Mouse (Mus musculus): Measurements from ENCODE around the gene Gpank1. TPM values are rescaled to one million over a fixed set of nuclear protein-coding genes. Genes with fewer than 3 reads are reported as not detected.

The Gpank1 gene
- polyA plus RNA-seq, 1 experiment = not detected

DNA sequence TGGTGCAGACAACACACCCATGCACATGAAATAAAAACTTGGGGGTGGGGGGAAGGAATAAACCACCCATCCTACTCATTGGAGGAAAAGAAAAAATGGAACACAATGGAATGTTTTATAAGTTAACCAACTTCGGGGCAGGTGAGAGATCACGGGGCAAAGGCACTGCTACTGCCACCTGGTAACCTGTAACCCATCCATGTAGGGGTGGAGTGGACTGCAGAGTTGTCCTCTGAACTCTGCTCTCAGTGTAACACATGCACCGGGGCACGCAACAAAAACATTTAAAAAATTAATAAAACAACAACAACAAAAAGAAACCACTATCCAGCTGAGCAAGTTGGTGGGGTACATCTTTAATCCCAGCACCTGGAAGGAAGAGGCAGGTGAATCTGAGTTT, 30.9 kb downstream of the Gpank1 start:
- TF ChIP-seq CTCF (IDR thresholded peaks at IDR 0.05; ENCODE audit: insufficient read depth, low read depth, low read length) = no peak
- Histone ChIP-seq H3K4me1 (ENCODE audit: control insufficient read depth, insufficient read depth, low read length) (no peaks in the 10 kb centered on the region), H3K27ac (ENCODE audit: insufficient read depth, low read depth, low read length) (no peak overlapping the region), H3K4me3 (ENCODE audit: insufficient read depth, low read depth, low read length) (no peak overlapping the region)
- WGBS = 89% methylated on average over 4 of the region's 4 CpGs

DNA sequence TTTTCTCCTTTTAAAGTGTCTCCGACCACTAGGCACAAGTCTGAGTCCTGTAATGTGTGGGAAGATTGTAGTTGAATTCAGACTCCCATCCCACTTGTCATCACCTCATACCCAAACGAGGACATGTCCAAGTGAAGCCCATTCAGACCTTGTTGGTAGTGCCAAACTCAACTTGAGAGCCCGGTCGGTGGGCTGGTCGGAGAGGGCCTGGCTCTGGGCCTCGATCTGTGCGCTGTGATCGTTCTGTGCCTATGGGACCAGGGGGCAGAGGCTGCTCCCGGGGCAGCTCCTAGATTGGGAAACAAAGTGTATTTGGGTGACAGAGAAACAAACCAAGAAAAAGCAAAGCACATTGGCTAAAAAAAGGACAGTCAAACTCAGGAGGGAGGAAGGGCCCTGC, 31.8 kb downstream of the Gpank1 start:
- Histone ChIP-seq H3K27ac (ENCODE audit: insufficient read depth, low read depth, low read length) (no peak overlapping the region), H3K4me1 (ENCODE audit: control insufficient read depth, insufficient read depth, low read length) (no peaks in the 10 kb centered on the region), H3K4me3 (ENCODE audit: insufficient read depth, low read depth, low read length) (no peak overlapping the region)
- WGBS = 81% methylated on average over 9 of the region's 9 CpGs
- TF ChIP-seq POLR2A (IDR thresholded peaks at IDR 0.05; ENCODE audit: insufficient read depth, low read depth, low read length) (no peak), CTCF (IDR thresholded peaks at IDR 0.05; ENCODE audit: insufficient read depth, low read depth, low read length) (no peak)

DNA sequence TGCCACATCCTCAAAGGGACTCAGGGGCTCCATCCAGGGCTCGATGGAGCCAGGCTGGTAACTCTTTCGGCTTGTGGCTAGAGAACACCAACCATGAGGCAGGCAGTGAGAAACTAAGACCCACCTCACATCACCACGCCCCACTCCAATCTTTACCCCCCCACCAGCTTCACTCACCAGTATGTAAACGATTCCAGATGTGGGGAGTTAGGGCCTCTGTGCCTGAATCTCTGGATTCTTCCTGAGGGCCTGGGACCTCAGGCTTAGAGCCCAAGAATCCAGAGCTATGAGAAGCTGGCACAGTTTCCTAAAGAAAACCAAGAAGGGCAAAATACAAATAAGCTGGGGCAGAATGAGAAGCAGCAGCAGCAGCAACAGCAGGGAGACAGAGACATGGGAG, 32.7 kb downstream of the Gpank1 start:
- no peaks in the 10 kb centered on the region for H3K4me1 ChIP-seq (ENCODE audit: control insufficient read depth, insufficient read depth, low read length)
- TF ChIP-seq CTCF (IDR thresholded peaks at IDR 0.05; ENCODE audit: insufficient read depth, low read depth, low read length) (no peak), POLR2A (IDR thresholded peaks at IDR 0.05; ENCODE audit: insufficient read depth, low read depth, low read length) (no peak)
- WGBS = 88% methylated on average over 4 of the region's 4 CpGs

DNA sequence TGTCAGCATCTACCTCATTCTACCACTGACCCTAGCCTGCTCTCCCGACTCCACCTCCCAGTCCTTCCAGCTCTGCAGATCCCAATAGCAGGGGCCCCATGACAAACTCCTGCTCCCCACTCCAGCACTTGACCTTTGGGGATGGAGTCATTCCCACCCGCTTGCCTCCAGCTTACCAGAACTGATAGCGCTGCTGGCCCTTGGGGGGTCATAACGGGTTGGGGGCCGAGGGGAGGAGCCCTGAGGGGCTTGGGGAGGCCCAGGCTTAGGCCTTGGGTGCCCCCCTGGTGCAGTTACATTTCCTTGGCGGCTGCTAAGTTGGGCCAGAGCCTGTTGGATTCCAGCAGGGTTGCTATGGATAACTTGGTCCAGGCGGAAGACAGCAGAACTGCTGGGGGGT, 33.4 kb downstream of the Gpank1 start:
- WGBS = 68% methylated on average over 7 of the region's 7 CpGs
- H3K4me1 ChIP-seq (ENCODE audit: control insufficient read depth, insufficient read depth, low read length) = no peaks in the 10 kb centered on the region
- no peak overlapping the region for H3K27ac ChIP-seq (ENCODE audit: insufficient read depth, low read depth, low read length)
- no peak overlapping the region for H3K4me3 ChIP-seq (ENCODE audit: insufficient read depth, low read depth, low read length)
- no peak for TF ChIP-seq POLR2A (IDR thresholded peaks at IDR 0.05; ENCODE audit: insufficient read depth, low read depth, low read length)
- TF ChIP-seq CTCF (IDR thresholded peaks at IDR 0.05; ENCODE audit: insufficient read depth, low read depth, low read length) = no peak

More for the DNA sequence above, 32.7 kb downstream of the Gpank1 start:
- no peak overlapping the region for H3K4me3 ChIP-seq (ENCODE audit: insufficient read depth, low read depth, low read length)
- no peak overlapping the region for H3K27ac ChIP-seq (ENCODE audit: insufficient read depth, low read depth, low read length)

DNA sequence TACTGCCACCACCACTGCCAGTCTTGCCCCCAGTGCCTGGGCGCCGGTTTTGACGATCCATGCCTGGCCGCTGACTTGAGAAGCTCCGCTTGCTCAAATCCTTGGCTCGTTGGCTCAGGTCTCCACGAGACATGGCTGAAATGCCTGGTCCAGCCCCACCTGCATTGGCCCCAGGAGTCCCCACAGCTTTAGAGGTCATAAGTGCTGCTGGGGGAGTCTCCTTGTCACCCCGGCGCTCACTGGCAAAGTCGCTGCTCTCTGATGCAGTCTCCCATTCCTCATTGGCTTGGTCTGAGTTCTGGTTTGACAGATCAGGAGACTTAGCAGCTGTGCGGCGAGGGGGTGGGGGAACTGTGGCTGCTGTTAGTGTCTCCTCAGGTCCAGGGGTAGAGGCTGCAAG, 34.2 kb downstream of the Gpank1 start:
- 80% methylated on average over 12 of the region's 12 CpGs for WGBS
- H3K4me1 ChIP-seq (ENCODE audit: control insufficient read depth, insufficient read depth, low read length) = no peaks in the 10 kb centered on the region
- TF ChIP-seq POLR2A (IDR thresholded peaks at IDR 0.05; ENCODE audit: insufficient read depth, low read depth, low read length) = no peak
- no peak for TF ChIP-seq CTCF (IDR thresholded peaks at IDR 0.05; ENCODE audit: insufficient read depth, low read depth, low read length)

DNA sequence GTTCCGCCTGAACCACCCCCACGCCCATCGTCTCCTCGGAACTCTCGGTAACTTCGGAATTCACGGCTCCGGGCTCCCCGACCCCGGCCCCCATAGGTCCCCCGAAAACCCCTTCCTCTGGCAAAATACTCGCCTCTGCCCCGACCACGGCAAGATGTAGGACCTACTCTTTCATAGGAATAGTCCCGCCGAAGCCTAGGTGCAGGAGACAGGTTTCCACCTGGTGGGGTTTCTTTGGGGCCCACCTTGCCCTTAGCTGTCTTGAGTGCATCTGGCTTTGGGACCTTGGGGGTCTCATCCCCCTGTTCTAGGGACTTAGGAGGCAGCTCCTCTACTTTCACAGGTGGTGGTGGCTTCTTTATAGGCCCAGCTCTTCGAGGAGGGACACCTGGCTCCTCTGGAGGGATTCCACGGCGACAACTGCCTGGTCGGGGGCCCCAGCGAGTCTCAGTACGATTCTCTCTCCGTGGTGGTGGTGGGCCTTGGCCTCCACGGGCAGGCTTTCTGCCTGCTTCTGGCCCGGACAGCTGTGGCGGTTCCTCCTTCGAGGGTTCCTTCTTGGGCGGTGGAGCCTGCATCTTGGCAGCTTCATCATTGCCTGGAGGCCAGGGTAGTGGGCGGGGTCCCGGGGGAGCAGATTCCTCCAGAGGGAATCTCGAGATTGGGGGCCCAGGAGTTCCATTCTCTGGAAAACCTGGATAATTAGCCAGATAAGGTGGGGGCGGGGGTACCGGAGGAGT, 35.4 kb downstream of the Gpank1 start:
- Histone ChIP-seq H3K4me3 (ENCODE audit: insufficient read depth, low read depth, low read length) (no peak overlapping the region), H3K4me1 (ENCODE audit: control insufficient read depth, insufficient read depth, low read length) (peaks cover 2% of the 10 kb centered on the region), H3K27ac (ENCODE audit: insufficient read depth, low read depth, low read length) (no peak overlapping the region)
- WGBS = 82% methylated on average over 33 of the region's 33 CpGs
- TF ChIP-seq CTCF (IDR thresholded peaks at IDR 0.05; ENCODE audit: insufficient read depth, low read depth, low read length) (no peak), POLR2A (IDR thresholded peaks at IDR 0.05; ENCODE audit: insufficient read depth, low read depth, low read length) (no peak)

More for the DNA sequence above, 34.2 kb downstream of the Gpank1 start:
- no peak overlapping the region for H3K4me3 ChIP-seq (ENCODE audit: insufficient read depth, low read depth, low read length)
- H3K27ac ChIP-seq (ENCODE audit: insufficient read depth, low read depth, low read length) = no peak overlapping the region

DNA sequence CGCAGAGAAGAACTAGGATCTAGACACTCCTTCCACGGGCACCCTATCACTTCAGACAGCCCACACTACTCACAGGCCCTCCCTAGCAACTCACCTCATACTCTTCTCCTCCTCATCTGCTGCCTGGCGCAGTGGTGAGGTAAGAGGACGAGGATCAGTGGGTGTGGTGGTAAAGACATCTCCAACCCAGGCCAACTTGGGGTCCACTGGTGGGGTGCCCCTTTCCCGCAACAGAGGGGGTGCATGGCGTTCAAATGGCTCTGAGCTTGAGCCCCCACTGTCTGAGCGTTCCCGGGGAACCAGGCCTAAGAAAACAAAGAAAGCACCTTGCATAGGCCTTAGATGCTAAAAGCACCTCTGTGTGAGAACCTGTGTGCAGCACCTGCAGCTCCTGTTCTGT, 36.0 kb downstream of the Gpank1 start:
- WGBS = 78% methylated on average over 8 of the region's 8 CpGs
- peaks cover 7% of the 10 kb centered on the region for H3K4me1 ChIP-seq (ENCODE audit: control insufficient read depth, insufficient read depth, low read length)
- H3K4me3 ChIP-seq (ENCODE audit: insufficient read depth, low read depth, low read length) = no peak overlapping the region
- no peak overlapping the region for H3K27ac ChIP-seq (ENCODE audit: insufficient read depth, low read depth, low read length)
- TF ChIP-seq POLR2A (IDR thresholded peaks at IDR 0.05; ENCODE audit: insufficient read depth, low read depth, low read length) = no peak
- no peak for TF ChIP-seq CTCF (IDR thresholded peaks at IDR 0.05; ENCODE audit: insufficient read depth, low read depth, low read length)

DNA sequence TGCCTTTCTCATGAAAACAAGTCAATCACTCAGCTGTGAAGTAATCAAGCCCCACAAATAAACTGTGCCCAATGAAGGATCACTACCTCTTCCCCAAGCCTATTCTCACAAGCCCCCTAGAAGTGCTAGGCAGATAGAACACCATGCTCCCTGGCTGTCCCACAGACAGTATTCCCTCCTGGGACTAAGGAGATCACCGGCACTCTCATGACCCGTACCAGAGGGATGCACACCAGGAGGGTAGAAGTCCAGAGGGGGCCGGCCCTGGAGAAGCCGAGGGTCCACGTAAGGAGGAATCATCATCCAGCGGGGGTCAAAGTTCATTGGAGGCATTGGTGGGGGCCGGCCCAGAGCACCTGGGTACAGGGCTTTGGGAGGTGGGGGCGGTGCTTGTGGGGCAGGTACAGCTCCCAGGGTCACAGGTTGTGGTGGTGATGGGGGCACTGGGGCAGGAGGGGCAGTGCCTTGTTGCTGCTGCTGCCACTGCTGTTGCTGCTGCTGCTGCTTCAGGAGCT, 36.5 kb downstream of the Gpank1 start:
- H3K4me1 ChIP-seq (ENCODE audit: control insufficient read depth, insufficient read depth, low read length) = peaks cover 8% of the 10 kb centered on the region
- TF ChIP-seq POLR2A (IDR thresholded peaks at IDR 0.05; ENCODE audit: insufficient read depth, low read depth, low read length) = no peak
- no peak for TF ChIP-seq CTCF (IDR thresholded peaks at IDR 0.05; ENCODE audit: insufficient read depth, low read depth, low read length)
- WGBS = 92% methylated on average over 8 of the region's 8 CpGs
- no peak overlapping the region for H3K27ac ChIP-seq (ENCODE audit: insufficient read depth, low read depth, low read length)
- no peak overlapping the region for H3K4me3 ChIP-seq (ENCODE audit: insufficient read depth, low read depth, low read length)

DNA sequence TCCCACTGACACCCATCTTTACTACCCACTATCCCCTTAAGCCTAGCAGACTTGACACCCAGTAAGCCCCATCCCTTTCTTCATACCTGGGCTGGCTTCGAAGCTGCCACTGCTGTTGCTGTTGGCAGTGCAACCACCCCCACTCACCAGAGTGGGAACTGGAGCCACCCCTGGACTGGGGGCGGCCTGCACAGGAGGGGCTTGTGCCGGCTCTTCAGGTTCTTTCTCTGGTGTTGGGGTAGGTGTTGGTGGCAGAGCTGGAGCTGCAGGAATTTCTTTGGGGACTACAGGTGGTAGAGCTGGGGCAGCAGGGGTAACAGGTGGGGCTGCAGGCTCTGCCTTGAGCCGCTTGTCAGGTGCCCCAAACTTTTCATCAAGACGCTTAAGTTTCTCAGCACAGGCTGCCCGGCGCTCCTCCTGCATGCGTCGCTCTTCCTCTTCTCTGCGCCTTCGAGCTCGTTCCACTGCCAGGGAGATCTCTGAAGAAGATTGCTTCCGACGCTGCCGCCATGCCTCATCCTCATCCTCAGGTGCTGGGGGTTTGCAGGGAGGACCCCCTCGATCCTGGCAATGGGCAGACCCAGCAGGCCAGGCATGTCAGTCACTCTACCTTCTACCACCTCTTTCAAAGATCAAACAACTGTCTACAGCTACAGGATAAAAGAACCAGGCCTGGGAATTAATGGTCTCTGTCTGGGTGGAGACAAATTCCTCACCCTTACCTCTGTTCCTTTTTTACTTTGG, 37.8 kb downstream of the Gpank1 start:
- Histone ChIP-seq H3K27ac (ENCODE audit: insufficient read depth, low read depth, low read length) (no peak overlapping the region), H3K4me3 (ENCODE audit: insufficient read depth, low read depth, low read length) (no peak overlapping the region), H3K4me1 (ENCODE audit: control insufficient read depth, insufficient read depth, low read length) (peaks cover 11% of the 10 kb centered on the region)
- 90% methylated on average over 16 of the region's 16 CpGs for WGBS
- TF ChIP-seq CTCF (IDR thresholded peaks at IDR 0.05; ENCODE audit: insufficient read depth, low read depth, low read length) (no peak), POLR2A (IDR thresholded peaks at IDR 0.05; ENCODE audit: insufficient read depth, low read depth, low read length) (no peak)

Data from olfactory bulb, adult 2 months (tissue).